Mouse (Mus musculus) heart, adult 2 months (tissue): Measurements from ENCODE around the gene Gan.

Experiments used
- CTCF ChIP-seq: fragments of 200-600 bp; IDR thresholded peaks from 2 replicates; pipeline ENCODE4 v1.8.1; 2022; ENCODE audit warnings: antibody characterized with exemption, mild to moderate bottlenecking, moderate library complexity
- POLR2A ChIP-seq: fragments of 200-500 bp; IDR thresholded peaks from 2 replicates; pipeline ENCODE4 v1.6.1; 2011; ENCODE audit warnings: mild to moderate bottlenecking, low read depth, low read length, control low read depth; ENCODE audit not compliant: insufficient read depth

DNA sequence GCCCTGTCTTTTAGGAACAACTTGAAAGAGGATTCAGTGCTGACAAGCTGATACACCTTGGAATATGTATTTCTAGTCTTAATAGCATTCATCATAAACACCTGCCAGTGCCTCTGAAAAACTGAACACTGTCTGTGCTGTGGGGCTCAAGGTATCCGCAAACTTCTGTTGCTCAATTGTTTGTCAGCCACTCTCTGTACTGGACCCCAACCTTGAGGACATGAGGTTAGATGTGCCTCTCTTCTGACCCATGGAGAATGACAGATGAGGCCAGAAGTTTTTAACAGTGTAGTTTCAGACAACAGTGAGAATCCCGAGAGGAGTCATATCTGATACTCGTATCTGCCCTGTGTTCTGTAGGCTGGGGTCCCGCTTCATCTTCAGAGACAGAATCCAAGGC lies 7.6 kb downstream of the Gan start:
- TF ChIP-seq POLR2A (no peak), CTCF (no peak)
